Mouse (Mus musculus) forebrain, embryonic 11.5 days (tissue): ENCODE data around the gene Mios. TPM values are rescaled to one million over a fixed set of nuclear protein-coding genes. Genes with fewer than 3 reads are reported as not detected.

Experiments used
- ATAC-seq: fragments of 200-750 bp; cut with Nextera tagmentation; replicated peaks from 2 replicates; pipeline ENCODE4 v1.8.0; 2017; ENCODE audit warnings: moderate TSS enrichment; ENCODE audit not compliant: low FRiP score
- DNase-seq: peaks from one replicate; pipeline ENCODE4 v3.0.0-alpha.2; 2017; ENCODE audit warnings: low spot score
- H3K27ac ChIP-seq: fragments of 300-500 bp; sonication (generic); 2 replicates; pipeline ENCODE4 v1.5.1; 2014; ENCODE audit warnings: low read depth, low read length
- H3K27me3 ChIP-seq: fragments of 300-500 bp; sonication (generic); 2 replicates; pipeline ENCODE4 v1.6.1; 2014; ENCODE audit warnings: mild to moderate bottlenecking, low read length, mixed read lengths; ENCODE audit not compliant: control insufficient read depth, insufficient read depth
- H3K36me3 ChIP-seq: fragments of 300-500 bp; sonication (generic); 2 replicates; pipeline ENCODE4 v1.6.1; 2014; ENCODE audit warnings: mild to moderate bottlenecking, low read length, moderate library complexity, mixed read lengths; ENCODE audit not compliant: control insufficient read depth, insufficient read depth
- H3K4me1 ChIP-seq: fragments of 300-500 bp; sonication (generic); replicated peaks from 2 replicates; pipeline ENCODE4 v1.6.1; 2014; ENCODE audit warnings: low read length, mixed read lengths; ENCODE audit not compliant: control insufficient read depth, insufficient read depth
- H3K4me2 ChIP-seq: fragments of 300-500 bp; sonication (generic); 2 replicates; pipeline ENCODE4 v1.6.1; 2014; ENCODE audit warnings: low read depth, mild to moderate bottlenecking, low read length, moderate library complexity, mixed read lengths; ENCODE audit not compliant: severe bottlenecking
- H3K4me3 ChIP-seq: fragments of 300-500 bp; sonication (generic); 2 replicates; pipeline ENCODE4 v1.5.1; 2014; ENCODE audit warnings: low read depth, low read length
- H3K9ac ChIP-seq: fragments of 300-500 bp; sonication (generic); 2 replicates; pipeline ENCODE4 v1.6.1; 2014; ENCODE audit warnings: low read length
- H3K9me3 ChIP-seq: fragments of 300-500 bp; sonication (generic); 2 replicates; pipeline ENCODE4 v1.6.1; 2016; ENCODE audit warnings: low read length, mixed read lengths; ENCODE audit not compliant: control insufficient read depth
- WGBS: fragments of 180-500 bp; shearing (Covaris S2); extraction: QIAGEN DNeasy Blood & Tissue Kit; methylation state at CpG from one replicate; pipeline ENCODE4 v1.1.7; 2014; 5-methylcytosine and 5-hydroxymethylcytosine counted together
- polyA plus RNA-seq: library from polyadenylated mRNA; unstranded; fragments of >200 nt; fragmentation: Nextera tagmentation; extraction: Ambion mirVana; gene quantifications from 2 replicates; pipeline ENCODE4 v1.2.1, GENCODE M21; 2014

Mios gene
- polyA plus RNA-seq, 1 experiment from 2014 or later: 27.0 TPM

GRCm38 (mm10) chr6:8285401-8285960, 76.5 kb downstream of the Mios start:
- no peaks in the 10 kb centered on the region for H3K36me3 ChIP-seq
- DNase-seq (no peak), ATAC-seq (no peak)
- H3K27ac ChIP-seq: no peak overlapping the region
- 84% methylated on average over 3 of the region's 3 CpGs for WGBS
- H3K9me3 ChIP-seq: no peaks in the 10 kb centered on the region
- H3K4me2 ChIP-seq: no peak overlapping the region
- no peak overlapping the region for H3K4me3 ChIP-seq
- no peak overlapping the region for H3K9ac ChIP-seq
- H3K27me3 ChIP-seq: no peaks in the 10 kb centered on the region
- H3K4me1 ChIP-seq: no peaks in the 10 kb centered on the region

Other genes starting within 250 kb of the Mios start
- 0.09 TPM in 1 of 2 replicates, not detected in the other for gene Col28a1, start 16.6 kb upstream of the Mios start, polyA plus RNA-seq
- 174 and 194 TPM in 2 replicates for gene Rpa3, start 50.0 kb downstream of the Mios start, polyA plus RNA-seq
- 16.9 and 18.9 TPM in 2 replicates for gene Umad1, start 50.1 kb downstream of the Mios start, polyA plus RNA-seq
- 13.6 and 19.1 TPM in 2 replicates for gene Gm45062, start 50.2 kb downstream of the Mios start, polyA plus RNA-seq